Mouse (Mus musculus) heart, adult 9 months (tissue): Measurements from ENCODE around the gene Fmnl1.

Experiments
- DNase-seq, 2 experiments: peaks; one replicate each; pipeline ENCODE4 v3.0.0; 2022; ENCODE audit warnings: low spot score in 2 of 2

The Fmnl1 gene

DNA sequence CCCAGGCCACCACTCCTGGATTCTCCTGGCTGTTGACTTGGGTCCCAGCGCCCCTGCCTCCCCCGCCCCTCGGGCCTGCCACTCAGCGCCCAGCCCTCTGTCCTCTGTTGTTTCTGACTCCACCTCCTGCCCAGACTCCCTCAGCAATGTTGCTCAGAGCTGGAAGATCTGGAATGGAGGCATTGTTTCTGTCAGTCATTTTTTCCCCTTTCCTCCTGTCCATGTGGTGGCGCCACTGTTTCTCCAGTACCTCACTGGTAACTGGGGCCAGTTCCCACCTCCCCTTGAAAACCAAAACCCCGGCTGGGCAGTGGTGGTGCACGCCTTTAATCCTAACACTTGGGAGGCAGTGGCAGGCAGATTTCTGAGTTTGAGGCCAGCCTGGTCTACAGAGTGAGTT is 9.5 kb upstream of the Fmnl1 start:
- no peak for DNase-seq

DNA sequence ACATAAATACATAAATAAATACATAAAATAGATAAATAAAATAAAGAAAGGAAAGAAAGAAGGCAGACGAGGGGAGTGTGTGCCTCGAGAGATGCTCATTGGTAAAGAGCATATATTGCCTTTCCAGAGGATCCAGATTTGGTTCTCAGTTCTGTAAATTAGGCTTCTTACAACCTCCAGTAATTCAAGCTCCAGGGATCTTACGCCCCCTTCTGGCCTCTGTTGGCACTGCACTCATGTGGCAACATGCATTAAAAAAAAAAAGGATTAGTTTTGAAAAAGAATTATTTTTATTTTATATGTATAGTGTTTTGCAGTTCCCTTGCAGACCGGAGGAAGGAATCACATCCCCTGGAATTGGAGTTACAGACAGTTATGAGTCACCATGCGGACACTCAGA is 8.8 kb upstream of the Fmnl1 start:
- no peak for DNase-seq

DNA sequence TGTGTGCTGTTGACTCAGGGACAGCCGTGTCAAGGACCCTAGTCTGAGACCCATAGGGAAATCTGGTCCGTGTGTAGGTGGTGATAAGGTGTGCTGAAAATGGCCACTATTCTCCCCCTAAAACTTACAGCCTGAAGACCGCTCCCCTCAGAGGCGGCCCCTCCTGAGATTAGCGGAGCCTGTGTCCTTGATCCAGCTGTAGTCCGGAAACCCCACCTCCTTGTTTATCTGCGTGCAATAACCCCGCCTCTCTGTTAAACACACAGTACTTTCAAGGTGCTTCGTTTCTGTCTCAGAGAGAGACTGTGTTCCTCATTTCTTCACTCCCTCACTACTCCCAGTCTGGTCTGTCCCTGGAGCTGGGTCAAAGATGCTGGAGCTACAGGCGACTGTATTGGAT is 6.5 kb upstream of the Fmnl1 start:
- no peak for DNase-seq

DNA sequence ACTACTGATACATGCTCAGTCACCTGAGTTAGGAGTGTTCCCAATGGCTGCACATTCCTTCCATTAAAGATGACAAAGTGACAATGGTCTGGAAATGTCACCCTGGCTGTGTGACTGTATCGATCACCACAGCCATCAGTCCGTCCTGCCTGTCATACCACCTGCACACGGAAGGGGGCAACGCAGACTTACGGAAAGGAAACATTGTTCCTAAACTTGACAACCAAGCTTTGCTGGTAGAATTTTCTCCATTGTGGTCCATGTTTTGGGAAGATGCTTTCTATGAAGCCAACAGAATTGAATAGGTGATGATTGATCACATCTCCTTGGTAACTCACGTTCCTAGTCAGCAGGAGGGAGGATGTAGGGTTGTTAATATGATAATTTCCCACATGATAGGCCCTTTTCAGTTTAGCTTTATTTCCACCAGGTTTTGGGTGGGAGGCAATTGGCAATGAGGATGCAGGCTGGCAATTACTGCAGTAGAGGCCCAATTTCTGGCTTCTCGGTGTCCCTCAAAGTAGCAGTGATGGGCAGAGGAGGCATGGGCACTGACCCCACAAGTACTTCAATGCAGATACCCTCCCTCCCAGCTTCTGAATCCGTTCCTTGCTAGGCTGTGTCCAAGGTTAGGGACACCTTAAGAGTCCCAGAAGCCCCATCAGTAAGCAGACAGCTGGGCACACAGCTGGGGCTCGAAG is 2.1 kb upstream of the Fmnl1 start:
- DNase-seq, result peak in 1 of 2 experiments; percentile 76

DNA sequence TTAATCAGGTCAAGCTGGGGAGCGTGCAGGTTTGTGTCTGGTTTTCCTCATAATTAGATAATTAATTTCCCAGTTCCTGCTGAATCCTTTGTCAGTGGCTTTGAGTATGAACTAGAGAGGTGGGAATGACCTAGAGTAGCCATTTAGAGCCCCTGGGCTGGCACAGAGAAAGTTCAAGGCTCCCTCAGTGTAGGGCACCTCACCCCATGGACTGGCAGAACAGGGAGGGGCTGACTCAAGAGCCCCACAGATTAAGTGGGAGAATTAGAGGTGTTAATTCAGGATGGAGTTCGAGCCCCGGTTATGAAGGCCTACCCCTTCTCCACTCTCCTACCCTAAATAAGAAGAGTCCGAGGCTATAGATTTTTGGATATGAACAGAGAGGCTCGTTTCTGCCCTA is 1.2 kb upstream of the Fmnl1 start:
- no peak for DNase-seq

DNA sequence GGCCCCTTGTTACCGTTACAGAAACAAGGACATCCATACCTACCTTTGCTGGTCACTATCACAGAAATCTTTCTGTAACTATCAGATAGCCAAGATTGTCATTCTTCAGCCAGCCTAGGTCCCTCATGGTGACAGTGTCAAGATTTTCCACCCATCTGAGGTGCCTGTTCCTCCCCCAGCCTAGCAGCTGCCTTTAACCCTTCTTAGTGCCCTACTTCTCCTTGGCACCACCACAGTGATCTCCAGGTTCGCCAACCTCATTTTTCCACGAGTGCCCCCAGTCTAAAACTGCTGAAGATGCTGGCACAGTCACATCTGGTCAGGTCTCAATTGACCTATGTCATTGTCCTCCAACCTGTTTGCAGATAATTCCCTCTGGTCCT is 805 bp upstream of the Fmnl1 start:
- DNase-seq, result no peak

DNA sequence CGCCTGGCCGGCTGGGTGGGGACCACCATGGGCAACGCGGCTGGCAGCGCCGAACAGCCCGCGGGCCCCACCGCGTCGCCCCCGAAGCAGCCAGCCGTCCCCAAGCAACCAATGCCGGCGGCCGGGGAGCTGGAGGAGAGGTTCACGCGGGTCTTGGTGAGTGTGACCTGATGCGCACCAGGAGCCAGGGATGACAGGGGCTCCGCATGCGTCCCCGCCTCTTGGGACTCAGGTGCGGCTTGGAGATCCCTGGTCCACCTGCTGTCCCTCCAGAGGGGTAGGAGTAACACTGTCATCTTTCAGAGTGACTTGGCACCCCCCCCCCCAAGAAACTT is 346 bp downstream of the Fmnl1 start:
- no peak for DNase-seq

DNA sequence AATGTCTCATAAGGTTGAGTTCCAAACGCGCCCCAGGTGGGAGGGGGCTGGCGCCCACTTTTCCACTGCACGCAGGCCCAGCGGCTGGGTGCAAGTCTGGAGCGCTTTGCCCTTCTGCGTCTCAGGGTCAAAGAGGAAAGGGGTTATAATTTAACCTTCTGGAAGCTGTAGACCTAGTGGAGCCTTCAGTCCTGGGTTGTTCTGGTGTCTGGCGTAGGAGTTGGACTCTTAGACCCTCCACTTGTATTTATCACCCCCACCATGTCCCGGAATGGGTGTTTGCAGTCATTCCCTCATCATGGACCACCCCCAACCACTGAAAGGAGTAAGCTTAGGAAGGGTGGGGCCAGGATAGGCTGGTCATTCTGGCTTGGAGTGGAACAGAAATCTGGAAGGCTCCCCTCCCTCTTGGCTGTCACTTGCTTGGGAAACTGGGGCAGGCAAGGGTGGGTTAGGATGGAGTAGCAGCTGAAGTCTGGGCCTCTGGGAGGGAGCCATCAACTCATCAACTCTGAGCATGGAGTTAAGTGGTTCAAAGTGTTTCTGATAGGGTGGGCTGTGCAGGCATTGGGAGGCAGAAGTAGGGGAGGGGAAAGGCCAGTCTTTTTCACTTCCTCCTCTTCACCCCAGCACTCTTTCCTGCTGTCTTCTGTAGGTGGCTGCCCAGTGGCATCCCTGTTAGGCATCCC is 940 bp downstream of the Fmnl1 start:
- DNase-seq, result peak; percentile 50 to 66

DNA sequence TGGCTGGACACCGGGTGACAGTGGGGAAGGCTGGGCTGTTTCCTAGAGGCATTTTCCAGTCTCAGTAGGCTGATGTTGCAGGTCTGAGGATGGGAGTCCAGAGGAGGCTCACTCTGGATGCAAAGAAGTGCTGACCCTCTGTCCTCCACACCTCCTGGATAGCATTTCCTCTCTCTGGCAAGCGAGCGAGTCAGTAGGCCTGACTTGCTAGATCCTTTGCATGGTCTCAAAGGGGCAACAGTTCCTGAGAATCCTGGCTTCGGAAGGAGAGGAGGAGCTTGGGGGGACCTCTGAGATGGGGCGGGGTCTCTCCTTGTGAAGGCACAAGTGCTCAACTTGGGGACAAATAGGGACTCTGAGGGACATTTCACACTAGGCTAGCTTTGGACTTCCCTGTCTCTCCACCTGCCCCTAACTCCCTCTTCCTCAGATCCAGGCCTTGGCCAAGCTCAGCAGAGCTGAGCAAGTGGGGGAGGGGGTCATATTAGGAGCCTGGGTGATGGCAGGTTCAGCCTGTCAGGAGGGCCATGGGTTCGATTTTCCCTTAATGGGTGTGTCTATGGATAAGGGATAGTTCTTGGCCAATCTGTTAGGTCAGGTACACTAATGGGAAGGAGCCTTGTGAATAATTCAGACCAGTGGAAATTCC is 1.6 kb downstream of the Fmnl1 start:
- no peak for DNase-seq

DNA sequence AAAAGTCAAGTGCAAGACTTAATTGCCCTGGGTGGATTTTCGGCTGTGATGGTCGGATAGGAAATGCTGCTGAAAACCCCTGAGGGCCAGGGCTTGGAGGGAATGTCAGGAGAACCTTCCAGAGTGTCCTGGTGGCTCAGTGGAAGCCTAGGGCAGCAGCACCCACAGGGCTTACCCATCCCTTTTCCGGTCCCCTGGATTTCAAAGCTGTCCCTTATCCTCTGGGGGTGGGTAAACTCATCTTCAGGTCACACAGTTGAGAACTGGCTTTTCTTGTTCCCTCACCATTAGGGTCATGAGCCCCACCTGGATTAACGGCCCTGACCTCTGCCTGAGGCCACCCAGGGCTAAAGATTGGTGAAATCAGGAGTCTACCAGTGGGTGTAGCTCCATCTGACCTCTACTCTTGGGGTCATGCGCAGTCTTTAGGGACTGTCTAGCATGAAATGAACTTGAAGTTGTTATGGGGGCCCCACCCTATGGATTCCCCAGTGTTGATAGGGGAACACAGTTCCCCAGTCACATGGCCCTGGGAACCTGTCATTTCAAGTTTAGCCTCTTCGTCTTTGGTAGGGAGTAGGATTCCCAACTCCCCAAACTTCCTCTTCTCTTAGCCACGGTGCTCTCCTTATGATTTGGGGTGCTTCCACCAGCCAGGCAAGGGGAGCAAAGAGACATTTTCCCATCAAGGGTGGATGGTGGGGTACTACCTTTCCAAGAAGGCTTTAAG is 2.3 kb downstream of the Fmnl1 start:
- no peak for DNase-seq

DNA sequence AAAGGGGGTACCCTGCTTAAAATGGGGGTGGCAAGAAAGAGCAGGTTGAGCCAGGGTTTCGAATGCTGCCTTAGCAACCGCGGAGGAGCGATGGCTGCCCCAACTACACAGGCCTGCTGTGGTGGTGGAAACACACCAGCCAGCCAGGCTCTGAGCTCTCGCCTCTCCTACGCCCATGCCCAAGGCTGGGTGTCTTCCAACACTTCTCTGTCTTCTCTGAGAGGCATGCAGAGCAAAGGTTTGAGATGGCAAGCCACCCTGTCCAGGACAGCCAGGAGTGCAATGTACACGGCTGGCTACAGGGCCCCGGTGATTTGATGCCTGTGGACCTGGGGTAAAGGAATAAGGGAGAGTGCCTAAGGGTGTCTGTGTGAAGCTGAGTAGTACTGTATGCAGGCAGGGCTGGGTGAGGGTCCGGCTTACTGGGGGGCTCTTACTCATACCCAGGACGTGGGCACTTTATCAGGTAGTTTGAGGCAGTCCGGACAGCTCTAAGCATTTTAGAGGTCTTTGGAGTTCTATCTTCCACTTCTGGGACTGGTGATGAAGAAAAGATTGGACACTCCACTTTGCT is 3.0 kb downstream of the Fmnl1 start:
- no peak for DNase-seq

DNA sequence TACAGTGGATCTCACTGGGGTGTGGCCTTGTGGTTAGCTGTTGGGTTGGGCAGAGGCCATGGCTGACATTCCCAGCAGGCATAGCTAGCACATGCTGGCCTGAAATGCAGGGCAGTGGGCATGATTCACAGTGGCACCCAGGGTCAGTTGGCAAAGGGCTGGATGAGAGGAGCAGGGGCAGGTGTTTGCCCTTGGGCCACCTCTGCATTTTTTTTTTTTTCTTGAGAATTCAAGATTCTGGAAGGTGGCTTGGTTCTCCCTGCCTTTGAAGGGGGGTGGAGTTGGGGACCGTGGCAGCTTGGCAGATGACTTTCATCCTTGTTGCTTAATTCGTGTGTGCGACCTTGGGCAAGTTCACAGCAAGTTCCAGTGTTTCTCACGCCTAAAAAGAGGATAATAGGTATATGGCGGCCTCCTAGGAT is 3.5 kb downstream of the Fmnl1 start:
- DNase-seq, result no peak

DNA sequence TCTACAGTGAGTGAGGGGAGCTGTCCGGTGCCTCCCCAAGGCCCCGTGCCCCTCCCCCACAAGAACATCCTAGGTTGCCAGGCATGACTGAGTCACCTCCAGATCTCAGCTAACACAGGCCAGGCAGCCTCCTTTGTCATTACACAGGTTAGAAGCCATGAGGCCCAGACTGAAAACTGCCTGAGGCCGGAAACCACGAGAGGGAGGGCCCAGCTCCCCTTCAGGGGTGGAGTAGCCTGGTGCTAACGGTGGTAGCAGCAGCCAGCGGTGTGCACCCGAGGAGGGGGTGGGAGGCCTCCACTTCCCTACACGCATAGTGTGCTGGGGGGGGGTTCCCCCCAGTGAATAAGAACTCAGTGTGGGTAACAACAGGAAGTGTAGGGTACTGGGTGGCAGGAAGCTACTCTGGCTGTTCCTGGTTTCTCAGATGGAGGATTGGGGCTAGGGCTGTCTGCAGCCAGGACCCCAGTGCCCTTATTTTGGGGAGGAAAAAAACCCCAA is 4.0 kb downstream of the Fmnl1 start:
- DNase-seq, result peak; percentile 56 to 73

DNA sequence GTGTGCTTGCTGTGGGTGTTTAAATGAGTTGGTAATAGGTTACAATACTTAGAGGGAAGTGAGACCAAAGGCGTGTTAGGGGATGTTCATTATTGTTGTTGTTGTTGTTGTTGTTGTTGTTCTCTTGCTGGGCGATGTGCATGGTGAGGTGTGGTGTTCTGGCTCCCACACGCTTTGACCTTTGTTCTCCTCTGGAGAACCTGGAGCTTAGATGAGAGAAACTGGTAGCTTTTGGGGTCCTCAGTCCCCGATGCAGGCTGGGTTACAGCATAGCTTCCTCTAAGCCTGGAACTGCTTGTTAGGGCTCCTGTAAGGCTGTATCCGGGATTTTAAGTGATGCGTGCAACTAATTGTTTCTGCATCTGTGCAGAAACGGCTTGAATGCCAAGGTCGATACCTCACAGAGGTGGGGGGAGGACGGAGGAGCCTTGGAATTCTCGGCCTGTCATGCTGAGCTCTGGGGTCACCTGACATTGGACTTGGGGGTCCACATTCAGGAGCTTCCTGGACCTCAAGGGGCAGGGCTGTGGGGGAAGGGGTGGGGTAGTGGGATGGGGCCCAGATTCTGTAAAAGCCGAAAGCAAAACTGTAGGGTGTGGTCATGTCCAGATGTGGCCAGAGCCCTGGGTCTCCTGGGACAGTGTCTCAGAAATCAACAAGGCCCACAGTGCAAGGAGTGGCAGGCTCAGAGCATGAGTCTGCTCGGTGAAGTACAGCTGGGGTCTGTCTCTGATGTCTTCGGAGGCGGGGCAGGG is 5.0 kb downstream of the Fmnl1 start:
- DNase-seq, result peak; percentile 79 to 86

DNA sequence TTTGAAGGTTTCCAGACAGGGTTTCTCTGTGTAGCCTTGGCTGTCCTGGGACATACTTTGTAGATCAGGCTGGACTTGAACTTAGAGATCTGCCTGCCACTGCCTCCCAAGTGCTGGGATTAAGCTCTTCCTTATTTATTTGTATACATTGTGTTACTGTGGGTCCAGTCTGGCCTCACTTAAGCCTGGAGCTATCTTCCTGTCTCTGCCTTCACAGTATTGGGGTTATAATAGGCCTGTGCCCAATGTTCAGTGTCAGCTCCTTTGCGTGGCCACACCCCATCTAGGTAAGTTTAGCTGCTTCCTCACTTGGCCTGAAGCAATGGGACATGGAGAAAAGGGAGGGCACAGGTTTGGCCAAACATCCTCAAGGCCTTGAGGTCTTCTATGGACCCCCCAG is 5.6 kb downstream of the Fmnl1 start:
- DNase-seq, result no peak

DNA sequence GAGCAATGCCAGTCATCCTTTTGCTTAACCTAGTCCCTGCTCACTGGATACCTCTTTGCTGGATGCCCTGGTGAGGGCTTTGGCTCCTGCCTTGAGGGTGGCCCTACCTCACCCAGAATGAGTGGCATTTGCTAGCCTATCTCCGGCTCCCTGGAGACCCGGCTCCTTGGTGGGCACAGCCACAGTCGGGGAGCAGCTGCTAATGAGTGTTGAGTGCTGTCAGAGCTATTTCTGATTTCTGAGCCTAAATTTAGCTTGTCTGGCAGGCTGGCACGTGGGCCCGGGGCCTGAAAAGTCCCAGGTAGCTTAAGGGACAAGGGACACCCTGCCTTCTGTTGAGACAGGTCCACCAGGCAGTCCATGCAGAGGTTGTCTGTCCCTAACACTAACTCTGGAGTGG is 6.3 kb downstream of the Fmnl1 start:
- DNase-seq, result peak in 1 of 2 experiments; percentile 40

DNA sequence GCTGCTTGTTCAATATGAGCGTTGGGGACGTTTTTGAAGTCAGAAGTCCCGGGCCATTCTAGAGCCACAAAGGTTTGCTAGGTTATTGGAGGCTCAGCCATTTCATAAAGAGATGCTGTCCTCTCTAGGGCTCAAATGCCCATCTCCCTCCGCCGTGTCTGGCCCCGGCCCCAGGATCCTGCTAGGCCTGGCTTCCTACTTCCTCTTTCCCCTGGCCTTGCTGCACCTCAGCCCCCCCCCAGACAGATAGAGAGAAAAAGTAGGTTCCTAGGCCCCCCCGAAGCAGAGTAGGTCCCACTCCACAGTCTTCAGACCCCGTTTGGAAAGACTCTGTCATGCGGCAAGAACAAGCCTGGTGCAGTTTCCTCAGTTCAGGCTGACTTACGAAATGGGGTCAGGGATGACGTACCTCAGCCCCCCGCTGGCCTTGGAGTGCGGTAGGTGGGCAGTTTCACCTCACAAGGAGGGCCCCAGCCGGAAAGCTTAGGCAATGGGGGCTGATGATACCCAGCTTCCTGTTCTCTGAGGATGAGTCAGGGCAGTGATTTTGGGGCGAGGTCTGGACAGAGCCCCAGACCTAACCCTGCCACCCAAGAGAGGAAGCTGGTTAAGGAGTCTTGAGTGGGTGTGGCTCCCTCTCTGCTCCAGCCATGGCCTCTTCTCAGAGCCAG is 7.0 kb downstream of the Fmnl1 start:
- no peak for DNase-seq

DNA sequence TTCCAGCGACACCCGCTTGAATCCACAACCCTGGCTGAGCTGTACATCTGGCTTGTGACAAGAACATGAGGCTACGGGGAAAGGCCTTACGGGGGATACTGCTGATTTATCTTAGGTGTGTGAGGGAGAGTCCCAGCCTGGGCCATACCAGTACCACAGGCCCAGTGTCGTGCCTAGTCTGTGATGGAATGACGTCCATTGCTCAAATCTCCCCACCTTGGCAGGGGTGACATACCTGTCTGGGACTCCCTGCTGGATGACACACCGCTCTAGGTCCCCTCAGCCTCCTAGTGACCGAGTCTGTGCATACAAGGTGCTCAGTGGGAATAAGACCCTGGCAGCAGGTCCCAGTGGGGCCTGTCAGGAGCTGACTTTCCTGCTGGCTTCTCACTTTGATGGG is 7.8 kb downstream of the Fmnl1 start:
- no peak for DNase-seq

DNA sequence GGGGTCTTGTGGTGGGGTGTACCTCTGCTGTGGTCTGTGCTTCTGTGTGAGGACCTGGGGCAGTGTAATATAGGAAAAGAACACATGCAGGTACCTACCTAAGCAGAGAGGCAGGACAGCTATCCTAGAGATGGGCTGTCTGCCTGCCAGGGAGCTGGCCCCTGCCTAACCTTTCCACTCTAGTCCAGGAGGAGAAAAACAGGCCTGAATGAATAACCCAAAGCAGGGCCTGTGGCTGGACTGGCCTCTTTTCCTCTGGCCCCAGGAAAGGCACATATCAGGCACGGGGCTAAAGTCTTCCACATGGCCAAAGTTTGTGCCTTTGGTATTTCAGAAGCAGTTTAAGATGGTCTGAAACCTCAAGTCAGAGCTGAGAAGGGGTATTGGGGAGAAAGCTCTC is 9.5 kb downstream of the Fmnl1 start:
- no peak for DNase-seq

DNA sequence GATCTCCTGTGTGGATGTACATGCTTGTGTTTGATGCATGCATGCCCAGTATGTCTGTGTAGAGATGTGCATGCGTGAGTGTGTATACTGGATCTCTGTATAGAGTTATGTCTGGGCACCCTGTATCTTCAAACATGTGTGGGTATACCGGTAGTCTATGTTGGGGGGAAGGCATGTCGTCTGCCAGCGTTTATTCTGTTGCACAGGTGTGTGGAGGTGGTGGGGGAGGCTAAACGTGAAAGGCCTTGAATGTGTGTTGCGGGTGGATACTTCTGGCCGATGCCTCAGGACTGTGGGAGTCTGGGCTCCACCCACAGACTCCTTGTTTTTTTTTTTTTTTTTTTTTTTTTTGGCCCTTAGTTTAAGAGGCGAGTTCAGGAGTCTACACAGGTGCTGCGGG is 10.4 kb downstream of the Fmnl1 start:
- DNase-seq, result no peak

DNA sequence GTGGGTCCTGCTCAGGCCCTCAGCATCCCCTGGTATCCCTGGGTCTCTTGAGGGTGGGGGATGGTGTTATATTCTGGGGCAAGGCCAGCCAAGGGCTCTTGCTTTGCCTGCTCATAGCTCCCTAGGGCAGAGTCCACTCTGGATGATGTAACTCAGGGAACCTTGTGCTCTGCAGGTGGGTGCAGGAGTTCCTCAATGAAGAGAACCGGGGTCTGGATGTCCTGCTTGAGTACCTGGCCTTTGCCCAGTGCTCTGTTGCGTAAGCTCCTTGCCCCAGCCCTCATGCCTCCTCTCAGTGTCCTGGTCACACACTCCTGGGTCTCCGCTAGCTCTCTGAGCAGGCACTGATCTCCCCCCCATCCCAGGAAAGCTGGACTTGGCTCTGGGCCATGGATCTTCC is 11.0 kb downstream of the Fmnl1 start:
- no peak for DNase-seq
